Mouse (Mus musculus) thymus, adult 2 months (tissue): Measurements from ENCODE around the gene Ift43.

Source experiments
- CTCF ChIP-seq: fragments of 200-500 bp; IDR thresholded peaks from 2 replicates; pipeline ENCODE4 v1.5.1; 2012; ENCODE audit warnings: mild to moderate bottlenecking, control low read depth, low read length, moderate library complexity, borderline replicate concordance; ENCODE audit not compliant: control insufficient read depth, poor library complexity, insufficient read depth; ENCODE audit errors: extremely low read depth
- POLR2A ChIP-seq: fragments of 200-500 bp; IDR thresholded peaks from 2 replicates; pipeline ENCODE4 v1.6.1; 2012; ENCODE audit warnings: mild to moderate bottlenecking, low read length, control low read depth, moderate library complexity; ENCODE audit not compliant: control insufficient read depth, poor library complexity, insufficient read depth; ENCODE audit errors: extremely low read depth

- no peak for TF ChIP-seq POLR2A
- no peak for TF ChIP-seq CTCF
Observed at GRCm38 (mm10) chr12:86174369-86174768, 92.0 kb downstream of the Ift43 start.
